Mouse (Mus musculus) myocyte (in vitro differentiated cells): ENCODE measurements around the gene Lgmn.

ENCODE experiments used
- CEBPB ChIP-seq: IDR thresholded peaks from 2 replicates; pipeline ENCODE4 v1.6.1; 2011; ENCODE audit warnings: mild to moderate bottlenecking, moderate library complexity; ENCODE audit not compliant: poor library complexity, insufficient read depth, severe bottlenecking
- MAX ChIP-seq: IDR thresholded peaks from one replicate; pipeline ENCODE4 v1.6.1; 2011; ENCODE audit warnings: low read depth, mild to moderate bottlenecking, control low read depth
- POLR2A ChIP-seq: IDR thresholded peaks from one replicate; pipeline ENCODE4 v1.6.1; 2011; ENCODE audit warnings: low read depth, mild to moderate bottlenecking, control low read depth, moderate library complexity; ENCODE audit not compliant: insufficient read length
- SRF ChIP-seq: IDR thresholded peaks from one replicate; pipeline ENCODE4 v1.6.1; 2011; ENCODE audit warnings: low read depth; ENCODE audit not compliant: control insufficient read depth, insufficient read length
- USF1 ChIP-seq: IDR thresholded peaks from one replicate; pipeline ENCODE4 v1.6.1; 2011; ENCODE audit warnings: low read depth, mild to moderate bottlenecking, control low read depth, moderate library complexity

DNA sequence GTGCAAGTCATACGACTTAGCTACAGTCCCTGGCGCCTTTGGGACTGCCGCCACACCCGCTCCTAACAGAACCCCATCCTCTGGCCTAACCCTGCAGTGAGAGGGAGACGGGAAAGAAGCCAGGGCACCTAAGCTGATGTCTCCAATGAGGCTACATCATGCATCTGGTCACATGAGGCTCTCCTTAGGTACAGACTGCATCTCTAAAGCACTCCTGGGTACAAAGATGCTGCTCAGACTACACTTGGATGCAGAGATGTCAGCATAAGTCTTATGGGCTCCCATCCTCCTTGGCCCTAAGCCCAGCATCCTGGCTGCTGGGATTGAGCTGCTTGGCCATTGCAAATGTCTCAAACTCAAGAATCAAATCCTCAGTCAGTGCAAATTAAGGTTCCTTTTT is 10.0 kb downstream of the Lgmn start:
- TF ChIP-seq SRF (no peak), POLR2A (no peak), USF1 (no peak), MAX (no peak), CEBPB (no peak)
